Mouse (Mus musculus): ENCODE data around the gene Fstl3.

Fstl3 gene

GRCm38 (mm10) chr10:79762875-79763274 is 14.2 kb upstream of the Fstl3 start:
- DNase-seq, result no peak

DNA sequence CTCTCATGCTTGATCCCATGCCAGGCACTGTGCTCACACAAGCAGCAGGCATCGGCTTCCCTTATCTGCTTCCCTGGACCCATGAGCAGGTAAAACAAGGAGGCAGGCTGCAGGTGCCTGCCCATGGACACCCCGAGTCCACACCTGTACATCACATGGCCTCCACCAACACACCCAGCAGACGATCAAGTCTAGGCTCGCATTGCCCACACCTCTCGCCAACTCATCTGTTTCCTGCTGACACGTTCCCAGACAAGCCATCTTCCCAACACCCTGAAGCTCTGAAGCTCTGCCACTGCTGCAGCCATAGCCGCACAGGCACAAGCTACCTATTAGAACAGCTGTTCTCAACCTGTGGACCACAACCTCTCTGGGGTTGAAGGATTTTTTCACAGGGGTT is 12.8 kb upstream of the Fstl3 start:
- DNase-seq, result no peak

DNA sequence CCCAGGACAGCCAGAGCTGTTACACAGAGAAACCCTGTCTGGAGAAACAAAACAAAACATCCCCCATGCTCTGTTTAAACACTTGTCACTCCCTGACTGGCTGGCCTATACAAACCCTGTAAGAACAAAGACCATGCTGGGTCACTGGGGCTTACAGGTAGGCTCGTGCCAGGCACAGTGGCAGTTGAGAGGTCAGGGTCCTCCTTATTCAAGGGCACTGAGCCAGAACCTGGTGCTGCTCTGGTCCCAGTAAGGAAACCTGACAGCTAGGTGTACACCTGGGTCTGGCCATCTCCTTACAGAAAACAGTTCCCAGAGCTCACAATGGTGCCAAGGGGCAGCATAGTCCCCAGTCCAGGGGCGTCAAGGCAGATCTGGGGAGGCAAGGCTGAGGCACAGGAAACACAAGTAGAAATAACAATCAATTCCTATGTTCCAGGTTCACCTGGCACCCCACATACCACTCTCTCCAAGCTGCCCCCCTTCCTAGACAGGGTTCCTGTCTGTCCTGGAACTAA is 11.8 kb upstream of the Fstl3 start:
- DNase-seq, result peak in 1 of 2 experiments; percentile 70

DNA sequence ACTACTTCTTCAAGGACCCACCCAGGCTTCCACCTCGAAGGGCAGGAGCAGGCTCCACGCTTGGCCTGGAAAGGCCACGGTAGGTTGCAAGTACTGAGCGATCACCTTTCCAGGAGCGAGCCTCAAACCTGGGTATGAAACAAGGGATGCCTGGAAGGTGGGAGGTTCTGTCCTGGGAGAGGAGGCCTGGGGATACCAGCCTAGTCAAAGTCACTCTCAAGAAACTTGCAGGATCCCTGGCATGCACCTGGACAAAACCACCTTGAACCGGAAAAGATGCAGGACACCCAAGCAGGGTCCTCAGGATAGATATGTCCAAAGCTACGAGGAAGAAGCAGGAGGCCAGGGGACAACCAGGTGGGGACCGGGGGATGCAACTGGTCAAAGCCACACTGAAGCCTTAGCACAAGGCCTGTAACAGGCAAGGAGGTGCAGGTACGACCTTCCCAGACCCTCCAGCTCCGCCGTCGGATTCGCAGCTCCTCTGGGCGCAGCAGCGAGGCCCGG is 11.0 kb upstream of the Fstl3 start:
- no peak for DNase-seq

- peak; percentile 100 for DNase-seq
Observed at GRCm38 (mm10) chr10:79766508-79767325, 10.4 kb upstream of the Fstl3 start, which contains the start of gene Rnf126. Rnf126 (minus strand) TSS chr10:79766952.

- peak; percentile 95 to 96 for DNase-seq
Observed at GRCm38 (mm10) chr10:79767372-79768244, 9.5 kb upstream of the Fstl3 start.

DNA sequence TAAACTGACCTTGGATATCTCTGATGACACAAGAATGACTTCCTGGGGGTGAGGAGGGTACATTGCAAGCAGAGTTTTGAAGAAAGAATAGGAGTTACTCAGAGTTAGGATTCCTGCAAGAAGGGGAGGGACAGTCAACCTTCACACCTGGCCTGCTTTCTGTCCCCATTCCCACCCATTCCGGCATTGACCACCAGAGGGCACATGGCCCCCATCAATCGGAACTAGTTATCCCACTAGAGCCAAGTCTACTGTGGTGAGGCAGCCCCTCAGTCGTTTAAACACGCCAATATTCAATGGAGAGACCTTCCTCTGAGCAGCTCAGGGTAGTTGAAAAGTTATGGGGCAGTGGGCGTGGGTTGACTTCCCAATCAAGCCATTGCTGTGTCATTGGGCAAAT is 8.7 kb upstream of the Fstl3 start:
- peak; percentile 80 to 88 for DNase-seq

GRCm38 (mm10) chr10:79769329-79769728 is 7.7 kb upstream of the Fstl3 start:
- DNase-seq, result peak; percentile 71 to 83

GRCm38 (mm10) chr10:79772320-79772719 is 4.8 kb upstream of the Fstl3 start:
- DNase-seq, result no peak

DNA sequence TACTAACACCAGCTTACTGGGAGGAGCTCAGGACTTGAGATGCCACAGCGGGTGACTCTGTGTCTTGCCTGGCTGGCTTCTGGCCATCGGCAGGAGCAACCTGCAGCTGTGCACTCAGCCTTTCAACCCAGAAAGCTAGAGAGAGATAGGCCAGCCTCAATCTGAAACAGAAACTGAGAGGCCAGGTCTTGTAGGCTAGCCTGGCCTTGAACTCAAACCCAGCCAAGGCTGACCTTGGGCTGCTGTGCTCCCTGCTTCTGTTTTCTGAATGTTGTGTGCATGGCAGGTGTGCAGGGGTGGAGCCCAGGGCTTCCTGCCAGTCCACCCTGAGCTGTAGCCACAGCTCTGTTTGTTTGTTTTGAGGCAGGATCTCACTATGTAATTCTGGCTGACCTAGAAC is 3.9 kb upstream of the Fstl3 start:
- no peak for DNase-seq

GRCm38 (mm10) chr10:79774486-79775279 is 2.4 kb upstream of the Fstl3 start:
- DNase-seq, result peak in 1 of 2 experiments; percentile 49

DNA sequence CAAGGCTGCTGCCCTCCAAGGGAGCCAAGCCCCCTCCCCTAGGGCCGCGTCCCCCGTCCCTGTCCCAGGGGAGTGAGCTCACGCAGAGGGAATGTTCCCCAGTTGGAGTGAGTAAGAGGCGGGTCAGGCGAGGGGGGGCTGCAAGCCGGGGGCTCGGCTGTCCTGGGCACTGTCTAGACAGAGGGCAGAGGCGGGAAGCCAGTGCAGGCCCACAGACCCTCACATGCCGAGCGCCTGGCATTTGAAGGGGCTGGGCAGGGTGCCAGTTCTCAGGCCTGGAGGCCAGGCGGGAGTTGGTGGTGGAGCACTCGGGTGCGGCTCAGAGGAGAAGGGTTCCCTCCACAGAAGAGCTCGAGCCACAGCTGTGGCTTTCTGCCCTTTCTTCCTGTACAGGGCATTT is 934 bp downstream of the Fstl3 start:
- peak in 1 of 2 experiments; percentile 58 for DNase-seq

- DNase-seq, result no peak
Observed at GRCm38 (mm10) chr10:79779193-79779592, 2.1 kb downstream of the Fstl3 start.

GRCm38 (mm10) chr10:79779784-79780663 is 3.0 kb downstream of the Fstl3 start:
- peak; percentile 99 for DNase-seq

DNA sequence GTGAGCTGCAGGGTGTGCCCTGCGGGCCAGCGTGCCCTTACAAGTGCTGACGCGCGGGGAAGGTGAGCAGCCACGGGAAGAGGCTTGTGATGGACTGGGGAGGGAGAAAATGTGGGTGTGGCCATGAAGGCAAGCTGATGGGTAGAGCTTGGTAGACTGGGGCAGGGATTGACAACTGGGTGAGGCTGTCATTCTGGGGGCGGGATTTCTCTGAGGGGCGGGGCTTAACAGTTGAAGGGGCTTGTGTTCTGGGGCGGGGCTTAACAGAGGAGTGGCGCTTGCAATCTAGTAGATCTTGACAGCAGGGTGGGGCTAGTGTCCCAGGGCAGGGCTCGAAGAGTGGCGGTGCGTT is 3.6 kb downstream of the Fstl3 start:
- DNase-seq, result peak in 1 of 2 experiments; percentile 79

DNA sequence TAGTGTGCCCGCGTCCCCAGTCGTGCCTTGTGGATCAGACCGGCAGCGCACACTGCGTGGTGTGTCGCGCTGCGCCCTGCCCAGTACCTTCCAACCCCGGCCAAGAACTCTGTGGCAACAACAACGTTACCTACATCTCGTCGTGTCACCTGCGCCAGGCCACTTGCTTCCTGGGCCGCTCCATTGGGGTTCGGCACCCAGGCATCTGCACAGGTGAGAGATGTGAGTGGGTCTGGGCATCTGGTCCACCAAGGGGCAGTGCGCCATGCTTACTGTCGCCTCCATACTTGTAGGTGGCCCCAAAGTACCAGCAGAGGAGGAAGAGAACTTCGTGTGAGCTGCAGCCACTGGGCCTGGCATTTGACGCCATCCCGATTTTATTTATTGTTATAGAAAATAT is 4.1 kb downstream of the Fstl3 start:
- peak in 1 of 2 experiments; percentile 53 for DNase-seq

DNA sequence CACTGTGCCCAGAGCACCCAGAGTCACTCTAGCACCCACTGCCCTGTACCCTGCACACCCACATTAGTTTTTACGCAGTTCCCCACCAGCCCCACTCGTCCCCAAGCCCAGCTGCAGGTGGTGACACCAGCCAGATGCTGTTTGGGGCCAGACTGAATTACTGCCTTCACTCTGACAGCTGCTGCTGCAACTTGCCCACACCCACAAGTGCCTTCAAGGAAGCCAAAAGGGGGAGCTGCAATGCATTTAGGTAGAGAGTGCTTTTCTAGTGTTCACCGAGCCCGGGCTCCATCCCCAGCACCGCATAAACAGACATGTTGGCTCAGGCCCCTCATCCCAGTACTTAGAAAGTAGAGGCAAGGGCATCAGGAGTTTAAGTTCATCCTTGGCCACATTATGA is 4.9 kb downstream of the Fstl3 start:
- DNase-seq, result peak in 1 of 2 experiments; percentile 35

- peak; percentile 44 to 54 for DNase-seq
Observed at GRCm38 (mm10) chr10:79783050-79783449, 6.0 kb downstream of the Fstl3 start.

DNA sequence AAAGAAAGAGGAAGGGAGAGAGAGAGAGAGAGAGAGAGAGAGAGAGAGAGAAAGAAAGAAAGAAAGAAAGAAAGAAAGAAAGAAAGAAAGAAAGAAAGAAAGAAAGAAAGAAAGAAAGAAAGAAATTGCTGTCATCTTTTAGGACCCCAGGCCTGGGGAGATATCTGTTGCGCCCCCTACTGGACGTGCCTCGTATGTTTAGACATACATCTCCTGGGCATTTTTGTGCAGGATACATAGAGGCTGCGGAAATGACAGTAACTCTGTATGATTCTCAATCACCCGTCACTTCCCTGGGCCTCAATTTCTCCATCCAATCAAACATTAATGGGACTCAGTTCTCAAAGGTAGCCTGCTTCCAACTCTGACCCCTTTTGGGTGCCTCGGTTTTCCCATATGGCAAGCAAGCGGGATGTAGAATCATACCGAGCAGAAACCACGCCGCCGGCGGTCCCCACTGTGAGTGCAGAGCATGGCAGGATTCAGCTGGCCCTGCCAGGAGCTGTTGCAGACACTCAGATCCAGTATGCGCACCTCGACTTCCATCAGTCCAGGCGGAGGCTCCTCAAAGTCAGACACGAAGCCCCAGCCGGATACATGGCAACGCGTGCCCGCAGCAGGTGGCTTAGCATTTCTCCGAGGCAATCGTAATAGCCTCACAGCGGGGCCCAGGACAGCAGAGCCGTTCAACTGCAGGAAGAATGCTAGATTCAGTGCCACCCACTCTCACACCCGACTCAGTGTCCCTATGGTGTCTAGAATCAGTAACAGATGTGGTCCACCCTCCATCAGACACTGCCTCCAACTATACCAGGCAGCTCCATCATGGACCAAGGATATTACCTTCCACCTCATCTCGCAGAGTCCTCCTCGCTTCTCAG is 7.1 kb downstream of the Fstl3 start:
- DNase-seq, result peak; percentile 44 to 76
